Mouse (Mus musculus): ENCODE results near the gene Ubl5. TPM values are rescaled to one million over a fixed set of nuclear protein-coding genes. Genes with fewer than 3 reads are reported as not detected.

Ubl5 gene
- polyA plus RNA-seq, 1 experiment from 2014 or later = 348 TPM

DNA sequence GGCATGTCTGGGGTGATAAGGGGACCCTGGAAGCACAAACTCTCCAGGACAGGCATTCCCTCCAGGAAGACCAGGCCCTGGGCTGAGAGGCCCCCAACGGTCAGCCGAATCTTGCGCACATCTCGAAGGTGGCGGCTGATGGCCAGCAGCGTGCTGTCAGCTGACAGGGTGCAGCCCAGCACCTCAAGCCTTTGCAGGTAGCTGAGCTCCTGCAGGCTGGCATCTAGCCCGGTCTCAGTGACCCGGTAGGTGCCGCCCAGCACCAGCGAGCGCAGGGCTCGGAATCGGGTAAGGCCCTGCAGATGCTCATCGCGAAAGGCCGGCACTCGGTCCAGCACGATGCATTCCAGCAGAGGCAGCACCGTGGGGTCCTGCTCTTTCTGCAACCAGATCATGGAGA is 4.1 kb upstream of the Ubl5 start:
- 95% methylated on average over 19 of the region's 19 CpGs for WGBS
- Histone ChIP-seq H3K9ac (no peak overlapping the region), H3K27ac (no peak overlapping the region), H3K27me3 (replicated peaks) (no peaks in the 10 kb centered on the region), H3K4me1 (peaks cover 8% of the 10 kb centered on the region), H3K4me2 (no peak overlapping the region), H3K36me3 (peaks cover 10% of the 10 kb centered on the region; the same call in 1 of the 2 replicates), H3K9me3 (no peaks in the 10 kb centered on the region), H3K4me3 (replicated peaks) (no peak overlapping the region)
- ATAC-seq (ENCODE audit: insufficient read depth, low FRiP score, low read depth) = no peak

DNA sequence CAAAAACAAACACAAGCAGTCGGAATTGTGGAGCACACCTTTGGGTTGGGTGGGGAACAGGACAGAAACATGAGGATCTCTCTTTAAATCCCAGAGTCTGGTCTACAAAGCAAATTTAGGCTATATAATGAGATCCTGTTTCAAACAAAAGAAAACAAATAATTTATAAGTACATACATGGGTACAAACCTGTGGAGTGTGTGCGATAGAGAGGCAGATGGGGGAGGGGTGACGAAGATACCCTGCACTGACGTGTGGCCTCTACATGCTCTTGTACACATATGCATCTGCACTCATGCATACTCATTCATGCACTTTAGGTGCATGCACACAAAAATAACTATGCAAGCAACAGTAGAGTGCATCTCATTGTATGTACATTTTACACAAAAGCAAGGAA is 3.2 kb upstream of the Ubl5 start:
- ATAC-seq (ENCODE audit: insufficient read depth, low FRiP score, low read depth) = no peak
- H3K9me3 ChIP-seq = no peaks in the 10 kb centered on the region
- no peak overlapping the region for H3K4me2 ChIP-seq
- 90% methylated on average over 4 of the region's 4 CpGs for WGBS
- H3K27me3 ChIP-seq (replicated peaks) = no peaks in the 10 kb centered on the region
- no peak overlapping the region for H3K4me3 ChIP-seq (replicated peaks)
- peaks cover 13% of the 10 kb centered on the region for H3K4me1 ChIP-seq
- peaks cover 10% of the 10 kb centered on the region; the same call in 1 of the 2 replicates for H3K36me3 ChIP-seq
- no peak overlapping the region for H3K27ac ChIP-seq
- no peak overlapping the region for H3K9ac ChIP-seq

DNA sequence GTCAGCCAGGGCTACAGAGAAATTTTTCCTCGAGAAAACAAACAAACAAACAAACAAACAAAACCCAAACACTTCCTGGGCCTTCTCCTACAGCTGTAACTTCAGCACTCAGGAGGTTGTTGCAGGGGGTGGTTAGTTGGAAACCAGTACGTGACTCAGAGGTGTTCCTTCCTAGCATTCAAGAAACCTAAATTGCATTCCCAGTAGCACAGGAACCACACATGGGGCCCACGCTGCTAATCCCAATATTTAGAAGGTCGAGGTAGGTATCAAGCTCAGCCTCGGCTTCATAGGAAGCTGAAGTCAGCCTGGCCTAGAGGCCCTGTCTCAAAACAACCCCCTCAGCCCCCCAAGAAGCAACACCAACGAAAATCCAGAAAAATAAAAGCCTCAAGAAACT is 1.2 kb upstream of the Ubl5 start:
- 0 out of 2 replicates have a peak overlapping the region, but pooled peaks have one; percentile 97 for H3K27ac ChIP-seq
- no peaks in the 10 kb centered on the region for H3K9me3 ChIP-seq
- no peak for ATAC-seq (ENCODE audit: insufficient read depth, low FRiP score, low read depth)
- peak overlapping the region; percentile 89 for H3K4me3 ChIP-seq (replicated peaks)
- H3K4me2 ChIP-seq = peak overlapping the region; percentile 97
- H3K9ac ChIP-seq = peak overlapping the region; percentile 87
- H3K36me3 ChIP-seq = peaks cover 10% of the 10 kb centered on the region; the same call in 1 of the 2 replicates
- H3K27me3 ChIP-seq (replicated peaks) = no peaks in the 10 kb centered on the region
- 14% methylated on average over 6 of the region's 6 CpGs for WGBS
- peaks cover 18% of the 10 kb centered on the region for H3K4me1 ChIP-seq

DNA sequence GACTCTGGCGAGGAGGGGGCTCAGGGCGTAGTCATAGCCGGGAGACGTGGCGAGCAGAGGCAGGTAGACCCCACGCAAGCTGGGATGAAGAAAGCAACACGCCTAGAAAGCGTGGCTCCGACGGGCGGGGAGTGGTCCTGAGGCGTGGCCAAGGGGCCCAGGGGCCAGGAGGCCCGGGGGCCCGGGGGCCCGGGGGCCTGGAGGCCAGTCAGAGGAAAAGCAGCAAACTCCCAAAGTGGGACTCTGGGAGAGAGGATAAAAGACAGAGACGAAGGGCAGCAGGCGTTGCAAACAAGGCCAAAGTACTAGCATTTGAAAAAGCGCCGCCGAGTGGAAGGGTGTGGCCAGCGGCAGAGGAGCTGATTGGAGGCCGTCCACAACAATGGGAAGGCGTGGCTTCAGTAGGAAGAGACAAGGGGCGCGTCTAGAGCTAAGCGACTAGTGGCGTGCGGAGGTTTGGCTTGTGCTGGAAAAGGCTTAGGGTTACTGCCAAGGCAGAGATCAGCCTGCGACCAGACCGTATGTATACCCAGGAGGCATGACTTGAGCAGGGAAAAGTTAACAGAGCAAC is 303 bp downstream of the Ubl5 start:
- WGBS = under 1% methylated on average over 30 of the region's 30 CpGs
- ATAC-seq (ENCODE audit: insufficient read depth, low FRiP score, low read depth) = peak; percentile 80
- H3K27ac ChIP-seq = peak overlapping the region; percentile 97

DNA sequence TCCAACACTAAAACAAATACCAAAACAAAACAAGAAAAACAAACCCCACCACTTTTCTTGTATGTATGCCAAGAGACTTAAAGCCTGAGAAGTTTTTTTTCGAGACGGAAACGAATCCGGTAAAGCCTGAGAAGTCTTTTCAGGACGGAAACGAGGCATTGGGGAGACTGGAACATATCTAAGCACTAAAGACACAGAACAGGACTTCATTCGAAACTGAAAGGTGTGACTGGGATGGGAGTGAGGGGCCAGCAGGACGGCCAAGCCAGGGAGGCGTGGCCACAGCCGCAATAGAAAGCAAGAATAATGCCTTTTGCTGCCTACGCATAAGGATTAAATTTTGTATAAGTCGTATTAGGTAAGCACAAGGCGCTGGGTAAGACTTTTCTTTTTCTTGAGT is 1.1 kb downstream of the Ubl5 start:
- peaks cover 6% of the 10 kb centered on the region; the same call in 1 of the 2 replicates for H3K36me3 ChIP-seq
- no peaks in the 10 kb centered on the region for H3K27me3 ChIP-seq (replicated peaks)
- H3K27ac ChIP-seq = peak overlapping the region; percentile 97
- no peaks in the 10 kb centered on the region for H3K9me3 ChIP-seq
- peak overlapping the region; percentile 88; the same call in 1 of the 2 replicates for H3K9ac ChIP-seq
- peak overlapping the region; percentile 89 for H3K4me3 ChIP-seq (replicated peaks)
- H3K4me1 ChIP-seq = peaks cover 18% of the 10 kb centered on the region
- ATAC-seq (ENCODE audit: insufficient read depth, low FRiP score, low read depth) = no peak
- 6% methylated on average over 13 of the region's 13 CpGs for WGBS
- peak overlapping the region; percentile 97 for H3K4me2 ChIP-seq

More for the DNA sequence above, 303 bp downstream of the Ubl5 start:
- Histone ChIP-seq H3K36me3 (peaks cover 8% of the 10 kb centered on the region; the same call in 1 of the 2 replicates), H3K27me3 (replicated peaks) (no peaks in the 10 kb centered on the region), H3K4me1 (peaks cover 18% of the 10 kb centered on the region), H3K9me3 (no peaks in the 10 kb centered on the region), H3K4me3 (replicated peaks) (peak overlapping the region; percentile 89), H3K4me2 (peak overlapping the region; percentile 97), H3K9ac (peak overlapping the region; percentile 88)

DNA sequence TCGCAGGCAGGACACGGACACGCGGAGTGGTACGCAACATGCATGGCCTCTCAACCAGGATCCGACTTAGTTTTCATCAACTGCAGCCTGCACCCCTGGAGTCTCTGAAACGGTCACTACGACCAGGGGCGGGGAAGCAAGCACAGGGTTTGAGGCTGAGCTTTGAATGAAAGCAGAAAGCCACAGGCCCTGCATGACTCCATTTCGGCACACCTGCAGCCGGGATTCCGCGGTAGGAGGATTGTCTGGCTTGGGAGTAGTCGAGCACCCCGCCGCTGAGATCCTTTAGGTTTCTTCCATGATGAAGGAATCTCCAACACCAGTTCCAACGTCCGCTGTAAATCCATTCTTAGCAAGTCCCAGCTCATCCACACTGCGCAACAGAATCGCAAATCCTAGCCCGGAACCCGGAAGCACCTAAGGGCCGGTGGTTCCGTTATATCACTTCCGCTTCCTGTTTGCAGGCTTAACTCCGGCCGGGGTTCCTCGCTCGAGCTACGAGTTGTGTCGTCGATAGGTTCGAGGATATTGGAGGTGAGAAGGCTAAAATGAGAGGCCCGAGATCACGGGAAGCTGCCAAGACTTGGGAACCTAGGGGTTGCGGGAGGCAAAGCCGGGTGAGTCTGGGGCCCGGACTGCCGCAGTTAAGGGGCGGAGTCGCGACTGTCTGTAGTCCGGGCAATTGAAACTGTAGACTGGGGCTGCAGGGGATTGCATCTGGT is 1.8 kb downstream of the Ubl5 start, which contains the start of gene Fbxl12:
Gene Fbxl12 (minus strand): TSS at position 408 of the 722 bp plus-strand sequence.
- Histone ChIP-seq H3K4me2 (peak within 1 kb of the TSS; percentile 97), H3K9me3 (no peaks in the 10 kb centered on the region), H3K36me3 (no peaks in the 10 kb centered on the region), H3K27me3 (replicated peaks) (no peaks in the 10 kb centered on the region), H3K4me3 (replicated peaks) (peak within 1 kb of the TSS; percentile 89), H3K9ac (peak within 1 kb of the TSS; percentile 88), H3K27ac (peak within 1 kb of the TSS; percentile 97), H3K4me1 (peaks cover 18% of the 10 kb centered on the region)
- no peak for ATAC-seq (ENCODE audit: insufficient read depth, low FRiP score, low read depth)
- under 1% methylated on average over 43 of the region's 43 CpGs for WGBS

DNA sequence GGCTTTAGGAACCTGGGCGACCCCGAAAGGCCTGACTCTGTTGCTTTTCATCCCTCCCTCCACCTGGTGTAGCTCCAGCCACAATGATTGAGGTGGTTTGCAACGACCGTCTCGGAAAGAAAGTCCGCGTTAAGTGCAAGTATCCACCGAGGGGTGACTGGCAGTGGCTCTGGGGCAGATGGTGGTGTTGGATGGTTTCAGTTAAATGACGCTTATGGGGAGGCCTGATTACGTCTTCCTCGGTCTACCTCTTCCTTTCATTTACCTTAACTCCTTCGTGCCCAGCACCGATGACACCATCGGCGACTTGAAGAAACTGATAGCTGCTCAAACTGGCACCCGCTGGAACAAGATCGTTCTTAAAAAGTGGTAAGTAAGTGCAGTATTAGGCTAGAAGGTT is 2.4 kb downstream of the Ubl5 start:
- Histone ChIP-seq H3K27me3 (replicated peaks) (no peaks in the 10 kb centered on the region), H3K27ac (peak overlapping the region; percentile 85), H3K36me3 (no peaks in the 10 kb centered on the region), H3K4me1 (peaks cover 18% of the 10 kb centered on the region), H3K4me3 (replicated peaks) (peak overlapping the region; percentile 89), H3K9ac (peak overlapping the region; percentile 88), H3K9me3 (no peaks in the 10 kb centered on the region), H3K4me2 (peak overlapping the region; percentile 97)
- ATAC-seq (ENCODE audit: insufficient read depth, low FRiP score, low read depth) = no peak
- 3% methylated on average over 17 of the region's 17 CpGs for WGBS

DNA sequence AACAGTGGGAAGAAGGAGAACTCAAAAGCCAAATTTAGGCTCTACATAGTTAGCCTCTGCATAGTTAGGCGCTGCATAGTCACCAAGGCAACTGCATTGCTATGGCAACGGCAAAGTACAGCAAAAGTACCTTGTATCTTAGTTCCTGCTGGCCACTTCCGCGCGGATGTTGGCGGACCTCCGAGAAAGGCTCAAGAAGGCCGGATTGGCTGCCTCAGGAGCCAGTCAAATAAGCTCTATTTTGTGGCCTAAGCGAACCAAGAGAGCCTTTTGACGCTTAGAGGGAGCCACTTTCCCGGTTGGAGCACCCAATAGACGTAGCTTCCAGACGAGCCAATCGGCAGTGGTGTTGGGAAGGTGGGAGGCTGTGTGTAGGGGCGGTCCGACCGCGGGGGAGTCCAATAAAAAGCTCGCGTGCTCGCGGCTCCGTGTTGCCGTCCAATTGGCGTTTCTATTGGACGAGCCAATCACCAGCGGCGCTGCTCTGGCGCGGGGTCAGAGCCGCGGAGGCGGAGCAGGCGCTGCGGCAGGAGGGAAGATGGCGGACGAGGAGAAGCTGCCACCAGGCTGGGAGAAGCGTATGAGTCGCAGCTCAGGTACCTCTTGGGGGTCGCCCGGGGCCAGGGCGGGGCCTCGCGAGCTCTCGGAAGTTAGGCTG is 9.1 kb downstream of the Ubl5 start, which contains the start of gene Pin1:
Gene Pin1 (plus strand): TSS at position 494 of the 658 bp plus-strand sequence.
- Histone ChIP-seq H3K27ac (peak within 1 kb of the TSS; percentile 26; the same call in 1 of the 2 replicates), H3K36me3 (peaks cover 21% of the 10 kb centered on the region; the same call in 1 of the 2 replicates), H3K9ac (peak within 1 kb of the TSS; percentile 84), H3K4me3 (replicated peaks) (peak within 1 kb of the TSS; percentile 97), H3K4me2 (peak within 1 kb of the TSS; percentile 71), H3K9me3 (no peaks in the 10 kb centered on the region), H3K27me3 (replicated peaks) (no peaks in the 10 kb centered on the region), H3K4me1 (peaks cover 29% of the 10 kb centered on the region)
- peak; percentile 100 for ATAC-seq (ENCODE audit: insufficient read depth, low FRiP score, low read depth)
- WGBS = under 1% methylated on average over 45 of the region's 45 CpGs

DNA sequence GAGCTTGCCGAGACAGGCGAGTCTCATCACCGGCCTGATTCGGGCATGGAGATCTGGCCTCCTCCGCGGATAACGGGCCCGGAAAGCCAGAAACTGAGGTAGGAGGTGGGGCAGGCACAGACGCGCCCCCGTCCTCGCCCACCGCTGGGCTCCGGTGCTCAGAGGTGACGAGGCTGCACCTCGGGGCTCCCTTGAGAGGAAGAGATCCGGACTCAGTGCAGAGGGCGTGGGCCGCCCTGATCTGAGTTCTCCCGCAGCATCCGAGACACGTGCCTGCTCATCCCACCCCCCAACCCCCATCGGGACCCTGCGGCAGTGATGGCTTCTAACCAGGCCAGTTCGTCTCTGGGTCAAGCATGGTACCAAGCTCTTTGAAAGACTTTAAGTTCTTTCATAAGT is 9.6 kb downstream of the Ubl5 start:
- Histone ChIP-seq H3K27ac (peak overlapping the region; percentile 26; the same call in 1 of the 2 replicates), H3K4me2 (peak overlapping the region; percentile 71), H3K4me3 (replicated peaks) (peak overlapping the region; percentile 97), H3K9ac (peak overlapping the region; percentile 84), H3K36me3 (peaks cover 22% of the 10 kb centered on the region; the same call in 1 of the 2 replicates), H3K27me3 (replicated peaks) (no peaks in the 10 kb centered on the region), H3K4me1 (peaks cover 29% of the 10 kb centered on the region), H3K9me3 (no peaks in the 10 kb centered on the region)
- 0% methylated on average over 25 of the region's 25 CpGs for WGBS
- no peak for ATAC-seq (ENCODE audit: insufficient read depth, low FRiP score, low read depth)

DNA sequence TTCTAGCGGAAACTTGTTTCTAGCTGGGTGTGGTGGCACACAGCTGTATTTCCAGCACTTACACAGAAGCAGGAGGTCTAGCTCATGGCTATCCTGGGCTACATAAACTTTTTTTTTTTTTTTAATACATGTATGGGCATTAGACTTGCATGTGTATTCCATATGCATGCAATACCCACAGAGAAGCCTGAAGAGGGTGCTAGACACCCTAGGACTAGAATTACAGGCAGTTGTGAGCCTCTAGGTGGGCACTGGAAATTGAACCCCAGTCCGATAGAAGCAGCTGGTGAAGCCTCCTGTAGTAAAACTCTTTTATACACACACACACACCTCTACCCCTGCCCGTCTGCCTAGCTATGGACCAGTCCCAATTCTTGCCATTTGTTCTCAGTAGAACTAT is 11.2 kb downstream of the Ubl5 start:
- Histone ChIP-seq H3K4me2 (no peak overlapping the region), H3K4me3 (replicated peaks) (no peak overlapping the region)
- no peak for ATAC-seq (ENCODE audit: insufficient read depth, low FRiP score, low read depth)

DNA sequence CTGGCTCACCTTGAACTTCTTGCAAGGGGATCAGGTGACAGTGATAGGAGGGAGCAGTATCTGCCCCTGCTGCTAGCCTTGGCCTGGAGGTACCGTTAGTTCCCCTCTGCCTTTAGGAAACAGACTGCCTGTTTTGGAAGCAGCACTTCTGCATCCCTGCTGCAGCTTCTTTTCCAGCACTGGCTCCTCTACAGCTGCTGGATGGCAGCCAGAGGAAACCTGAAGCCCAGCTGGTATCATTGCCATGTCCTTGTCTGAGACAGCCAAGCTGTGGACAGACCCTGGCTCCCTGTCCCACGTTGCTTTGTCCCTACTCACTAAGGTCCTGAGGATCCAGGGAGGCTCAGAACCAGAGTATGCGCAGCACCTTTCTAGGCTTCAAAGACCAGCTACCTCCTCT is 14.9 kb downstream of the Ubl5 start:
- WGBS = 89% methylated on average over 3 of the region's 3 CpGs
- Histone ChIP-seq H3K9me3 (no peaks in the 10 kb centered on the region), H3K27me3 (replicated peaks) (no peaks in the 10 kb centered on the region), H3K9ac (no peak overlapping the region), H3K4me3 (replicated peaks) (no peak overlapping the region), H3K4me2 (no peak overlapping the region), H3K36me3 (peaks cover 52% of the 10 kb centered on the region), H3K27ac (no peak overlapping the region), H3K4me1 (peaks cover 24% of the 10 kb centered on the region)
- no peak for ATAC-seq (ENCODE audit: insufficient read depth, low FRiP score, low read depth)

More for the DNA sequence above, 11.2 kb downstream of the Ubl5 start:
- no peak overlapping the region for H3K9ac ChIP-seq
- no peaks in the 10 kb centered on the region for H3K9me3 ChIP-seq
- WGBS = 89% methylated on average over 3 of the region's 3 CpGs
- H3K4me1 ChIP-seq = peaks cover 29% of the 10 kb centered on the region
- H3K36me3 ChIP-seq = peaks cover 37% of the 10 kb centered on the region
- H3K27ac ChIP-seq = no peak overlapping the region
- no peaks in the 10 kb centered on the region for H3K27me3 ChIP-seq (replicated peaks)
